Mouse (Mus musculus) adrenal gland, postnatal 0 days (tissue): ENCODE measurements around the gene Itpk1. TPM values are rescaled to one million over a fixed set of nuclear protein-coding genes. Genes with fewer than 3 reads are reported as not detected.

Source experiments
- microRNA-seq: library from miRNA; unstranded; fragments of <30 nt; microRNA quantifications from one replicate; pipeline ENCODE4, GENCODE M21; 2016; ENCODE audit warnings: borderline replicate concordance; ENCODE audit not compliant: insufficient number of aligned reads
- polyA plus RNA-seq: library from polyadenylated mRNA; unstranded; fragments of >200 nt; fragmentation: Nextera tagmentation; extraction: Ambion mirVana; gene quantifications from 2 replicates; pipeline ENCODE4 v1.2.1, GENCODE M21; 2015

The Itpk1 gene
- polyA plus RNA-seq = 11.9 and 21.2 TPM in 2 replicates

GRCm38 (mm10) chr12:102704457-102705198 is at the start of gene Itpk1:
Itpk1 (minus strand) TSS chr12:102704930.

GRCm38 (mm10) chr12:102743589-102744574 is 39.2 kb upstream of the Itpk1 start, which contains the start of the genes Moap1 and Tmem251:
Moap1 (minus strand) TSS chr12:102743661.
Tmem251 (plus strand) TSS chr12:102743762.

GRCm38 (mm10) chr12:102554721-102555516 is 149.8 kb downstream of the Itpk1 start, which contains the start of gene Chga:
Chga (plus strand) TSS chr12:102554969.

Small RNA genes lying within 50 kb of the gene (microRNA-seq; reads per million reads assigned to microRNA genes)
- not detected for gene Mir1936

Other genes with a start within 250 kb of the Itpk1 start
- 22.9 and 35.8 TPM in 2 replicates for gene Golga5, start 235.8 kb downstream of the Itpk1 start, polyA plus RNA-seq
- 849 and 2,026 TPM in 2 replicates for gene Chga, start 150.0 kb downstream of the Itpk1 start, polyA plus RNA-seq
- 11.8 and 14.6 TPM in 2 replicates for gene Moap1, start 38.7 kb upstream of the Itpk1 start, polyA plus RNA-seq
- 10.2 and 10.7 TPM in 2 replicates for gene Tmem251, start 38.8 kb upstream of the Itpk1 start, polyA plus RNA-seq
- not detected in 2 replicates for gene Gm28051, start 52.8 kb upstream of the Itpk1 start, polyA plus RNA-seq
- 15.3 and 18.9 TPM in 2 replicates for gene Gon7, start 52.9 kb upstream of the Itpk1 start, polyA plus RNA-seq
- gene Ubr7, start 53.0 kb upstream of the Itpk1 start, polyA plus RNA-seq = 23.4 and 35.8 TPM in 2 replicates
- 14.9 and 16.6 TPM in 2 replicates for gene Gm20604, start 53.7 kb upstream of the Itpk1 start, polyA plus RNA-seq
- 8.5 and 11.0 TPM in 2 replicates for gene Btbd7, start 173.5 kb upstream of the Itpk1 start, polyA plus RNA-seq
- 0.33 TPM in 1 of 2 replicates, not detected in the other for gene Cox8c, start 194.4 kb upstream of the Itpk1 start, polyA plus RNA-seq
- gene Unc79, start 243.9 kb upstream of the Itpk1 start, polyA plus RNA-seq = 1.1 and 1.2 TPM in 2 replicates